Mouse (Mus musculus): ENCODE results near the gene Cd79b. TPM values are rescaled to one million over a fixed set of nuclear protein-coding genes. Genes with fewer than 3 reads are reported as not detected.
"Not testable (repeated sequence)": the region's sequence is repeated elsewhere in the genome, so short reads cannot be mapped to it uniquely, and the experiment has no call there.

The Cd79b gene
- 0.94 and 1.2 TPM in 2 replicates for polyA plus RNA-seq (2016; fragmentation: Nextera tagmentation; extraction: Ambion mirVana)

DNA sequence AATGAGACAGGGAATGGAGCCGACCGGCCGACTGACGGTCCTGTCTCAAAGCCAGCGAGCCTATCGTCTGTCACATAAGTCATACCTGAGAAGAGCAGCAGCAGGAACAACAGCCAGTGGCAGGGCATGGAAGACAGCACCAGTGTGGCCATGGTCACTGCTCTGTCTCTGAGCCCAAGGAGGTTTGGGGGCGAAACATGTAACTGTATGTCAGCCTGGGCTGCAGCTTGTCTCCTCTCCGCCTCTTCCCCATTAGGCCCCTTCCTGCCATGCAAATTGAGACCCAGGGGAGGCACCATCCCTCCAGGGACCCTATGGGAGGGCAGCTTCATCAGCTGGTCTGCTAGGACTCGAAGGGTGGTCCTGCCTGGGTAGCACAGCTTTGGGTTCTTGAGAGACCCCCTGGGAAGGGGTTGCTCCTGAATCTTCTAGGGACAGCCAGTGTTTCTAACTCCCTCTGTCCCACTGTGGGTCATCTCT lies at the start of gene Cd79b:
Gene Cd79b, minus strand, starts transcription at position 430 of the 480 bp plus-strand sequence.
- H3K9me3 ChIP-seq (replicated peaks): no peaks in the 10 kb centered on the region
- H3K9ac ChIP-seq: no peak within 1 kb of the TSS
- H3K27me3 ChIP-seq: no peaks in the 10 kb centered on the region
- no peaks in the 10 kb centered on the region for H3K36me3 ChIP-seq
- WGBS: 64% methylated on average over 9 of the region's 9 CpGs
- H3K4me1 ChIP-seq: 0 out of 2 replicates have a peak, but pooled peaks cover 12% of the 10 kb centered on the region
- ATAC-seq (ENCODE audit: low FRiP score): no peak
- H3K4me3 ChIP-seq: no peak within 1 kb of the TSS
- no peak within 1 kb of the TSS for H3K4me2 ChIP-seq (replicated peaks)
- H3K27ac ChIP-seq: no peak within 1 kb of the TSS

DNA sequence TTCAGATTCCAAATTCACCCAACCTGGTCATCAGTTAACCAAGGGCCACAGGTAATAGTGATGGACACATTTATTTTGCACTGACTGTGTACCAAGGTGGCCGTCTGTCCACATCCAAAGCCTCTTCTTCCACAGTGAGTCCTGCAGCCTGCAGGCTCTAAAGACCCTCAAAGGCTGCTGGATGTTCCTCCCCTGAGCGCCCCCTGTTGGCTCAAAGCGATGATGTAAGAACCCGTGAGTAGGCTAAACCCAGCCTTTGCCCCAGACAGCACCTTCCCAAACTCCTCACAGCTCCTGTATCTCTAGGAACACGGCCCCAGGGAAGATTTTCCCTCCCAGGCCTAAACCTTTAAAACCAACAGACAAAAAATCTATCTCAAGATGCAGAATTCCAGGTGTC lies 44.8 kb upstream of the Cd79b start:
- no peak for ATAC-seq (ENCODE audit: low FRiP score)

DNA sequence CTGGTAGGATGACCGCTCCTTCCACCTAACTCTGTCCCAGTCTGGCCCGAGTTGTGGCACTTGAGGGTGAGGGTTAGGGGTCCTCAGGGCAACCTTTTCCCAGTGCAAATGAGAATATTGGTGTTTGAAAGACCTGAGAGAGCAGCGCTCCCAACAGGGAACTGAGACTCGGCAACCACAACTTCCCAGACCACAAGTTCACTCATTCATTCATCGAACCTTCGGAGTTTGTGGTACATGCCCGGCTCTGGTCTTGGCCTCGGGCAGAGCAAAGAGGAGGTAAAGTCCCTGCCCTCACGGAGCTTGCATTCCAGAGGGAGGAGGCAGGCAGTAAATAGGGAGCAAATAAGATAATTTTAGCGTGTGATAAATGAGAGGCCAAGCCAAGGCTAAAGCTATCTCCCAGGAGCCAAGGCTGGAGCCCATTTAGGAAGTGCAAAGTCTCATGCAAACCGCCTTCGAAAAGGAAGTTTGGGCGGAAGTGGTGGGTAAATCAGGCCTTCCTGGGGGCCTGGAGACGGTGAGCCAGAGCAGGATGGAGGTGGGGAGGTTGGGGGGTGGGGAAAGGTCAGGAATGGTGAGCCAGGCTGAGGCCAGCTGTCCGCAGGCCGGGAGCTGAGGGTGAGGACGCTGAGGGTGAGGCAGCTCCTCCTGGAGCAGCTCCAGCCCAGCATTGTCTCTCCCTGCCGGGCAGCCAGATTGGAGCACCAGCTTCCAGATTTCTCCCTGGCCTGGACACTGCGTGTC lies 41.0 kb upstream of the Cd79b start:
- no peak for ATAC-seq (ENCODE audit: low FRiP score)
- Histone ChIP-seq H3K9me3 (replicated peaks) (no peaks in the 10 kb centered on the region), H3K9ac (no peak overlapping the region), H3K36me3 (no peaks in the 10 kb centered on the region), H3K27me3 (no peaks in the 10 kb centered on the region), H3K4me2 (replicated peaks) (no peak overlapping the region), H3K4me1 (peaks cover 4% of the 10 kb centered on the region; the same call in 1 of the 2 replicates), H3K27ac (no peak overlapping the region), H3K4me3 (no peak overlapping the region)
- WGBS: 70% methylated on average over 19 of the region's 19 CpGs

More for the DNA sequence above, 44.8 kb upstream of the Cd79b start:
- 26% methylated on average over 5 of the region's 5 CpGs for WGBS
- Histone ChIP-seq H3K27ac (no peak overlapping the region), H3K27me3 (no peaks in the 10 kb centered on the region), H3K4me2 (replicated peaks) (no peak overlapping the region), H3K9me3 (replicated peaks) (no peaks in the 10 kb centered on the region), H3K36me3 (no peaks in the 10 kb centered on the region), H3K9ac (no peak overlapping the region), H3K4me3 (no peak overlapping the region), H3K4me1 (no peaks in the 10 kb centered on the region)

DNA sequence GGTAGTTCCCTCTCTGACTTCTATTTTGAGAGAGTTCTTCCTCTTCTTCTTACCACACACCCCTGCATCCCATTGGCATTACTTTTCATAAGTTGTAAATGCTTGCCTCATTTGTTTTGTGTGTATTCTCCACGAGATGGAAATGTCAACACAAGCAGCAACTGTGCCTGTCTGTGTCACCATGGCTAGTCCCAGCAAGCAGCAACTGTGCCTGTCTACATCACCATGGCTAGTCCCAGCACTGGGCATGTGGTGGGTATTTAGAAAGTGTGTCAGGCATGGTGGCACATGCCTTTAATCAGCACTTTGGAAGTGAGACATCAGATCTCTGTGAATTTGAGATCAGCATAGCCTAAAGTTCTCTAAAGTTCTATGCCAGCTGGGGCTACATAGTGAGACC lies 39.6 kb upstream of the Cd79b start:
- no peak for ATAC-seq (ENCODE audit: low FRiP score)
- no peak overlapping the region for H3K4me3 ChIP-seq
- H3K9ac ChIP-seq: no peak overlapping the region
- no peaks in the 10 kb centered on the region for H3K36me3 ChIP-seq
- no peaks in the 10 kb centered on the region for H3K27me3 ChIP-seq
- 66% methylated on average over 1 of the region's 1 CpGs for WGBS
- no peak overlapping the region for H3K4me2 ChIP-seq (replicated peaks)
- peaks cover 4% of the 10 kb centered on the region; the same call in 1 of the 2 replicates for H3K4me1 ChIP-seq
- no peak overlapping the region for H3K27ac ChIP-seq
- no peaks in the 10 kb centered on the region for H3K9me3 ChIP-seq (replicated peaks)

DNA sequence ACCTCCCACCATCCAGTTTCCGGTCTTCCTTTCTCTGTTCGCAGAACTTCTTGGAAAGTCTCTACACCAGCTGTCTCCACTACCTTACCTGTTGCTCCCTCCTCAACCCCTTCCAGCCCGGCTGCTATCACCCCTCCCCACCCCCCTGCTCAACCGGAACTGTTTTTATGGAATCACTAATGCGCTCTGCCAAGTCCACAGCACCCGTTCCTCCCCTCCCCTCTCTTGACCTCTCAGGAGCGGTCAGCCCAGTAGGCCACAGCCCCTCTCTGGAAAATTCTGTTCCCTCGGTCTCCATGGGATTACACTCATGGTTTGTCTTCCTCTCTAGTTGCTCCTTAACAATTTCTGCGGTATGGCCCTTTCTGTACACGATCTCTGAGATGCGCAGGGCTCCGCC lies 38.6 kb upstream of the Cd79b start, which contains the start of gene Scn4a:
Gene Scn4a, minus strand, starts transcription at position 101 of the 400 bp plus-strand sequence.
- Histone ChIP-seq H3K4me3 (no peak within 1 kb of the TSS), H3K9me3 (replicated peaks) (no peaks in the 10 kb centered on the region), H3K27ac (no peak within 1 kb of the TSS), H3K4me2 (replicated peaks) (no peak within 1 kb of the TSS), H3K27me3 (no peaks in the 10 kb centered on the region), H3K9ac (no peak within 1 kb of the TSS), H3K4me1 (peaks cover 4% of the 10 kb centered on the region; the same call in 1 of the 2 replicates), H3K36me3 (no peaks in the 10 kb centered on the region)
- no peak for ATAC-seq (ENCODE audit: low FRiP score)
- 87% methylated on average over 12 of the region's 12 CpGs for WGBS

DNA sequence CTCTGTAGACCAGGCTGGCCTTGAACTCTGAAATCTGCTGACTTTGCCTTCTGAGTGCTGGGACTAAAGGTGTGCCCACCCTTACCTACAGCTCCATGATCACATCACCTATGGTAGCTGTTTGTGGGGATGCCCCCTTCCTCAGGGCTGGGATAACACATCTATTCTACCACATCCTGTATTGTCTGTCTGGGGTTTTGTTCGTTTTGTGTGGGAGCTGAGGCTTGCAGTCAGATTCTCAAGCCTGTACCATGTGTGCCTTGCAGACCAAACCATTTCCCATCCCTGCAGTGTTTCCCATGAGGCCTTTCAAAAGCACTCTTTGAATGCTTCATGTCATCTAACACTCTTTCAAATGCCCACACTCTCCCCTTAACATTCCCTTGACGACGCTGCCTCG lies 37.4 kb upstream of the Cd79b start:
- Histone ChIP-seq H3K9ac (no peak overlapping the region), H3K4me3 (no peak overlapping the region), H3K27ac (no peak overlapping the region), H3K9me3 (replicated peaks) (no peaks in the 10 kb centered on the region), H3K4me1 (peaks cover 4% of the 10 kb centered on the region; the same call in 1 of the 2 replicates), H3K4me2 (replicated peaks) (no peak overlapping the region), H3K27me3 (no peaks in the 10 kb centered on the region), H3K36me3 (no peaks in the 10 kb centered on the region)
- 71% methylated on average over 4 of the region's 4 CpGs for WGBS
- ATAC-seq (ENCODE audit: low FRiP score): no peak

DNA sequence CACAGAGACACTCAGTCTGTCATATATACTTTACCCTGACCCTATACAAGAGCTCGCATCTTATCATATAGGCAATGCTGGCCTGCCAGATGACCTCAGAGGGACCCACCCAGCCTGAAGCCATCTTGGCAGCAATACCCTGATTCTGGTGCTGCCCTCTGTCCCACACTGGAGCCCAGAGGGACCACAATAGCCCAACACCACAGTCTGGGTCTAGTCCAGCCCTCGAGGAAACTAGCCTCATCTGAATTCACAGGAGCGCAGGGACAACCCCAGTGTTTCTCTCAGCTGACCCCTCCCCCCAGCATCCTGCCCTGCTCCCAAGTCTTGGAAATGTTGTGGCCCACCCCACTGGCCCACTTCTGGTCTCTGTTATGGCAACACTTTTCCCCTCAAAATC lies 36.7 kb upstream of the Cd79b start:
- WGBS: 58% methylated on average over 3 of the region's 3 CpGs
- Histone ChIP-seq H3K4me1 (peaks cover 4% of the 10 kb centered on the region; the same call in 1 of the 2 replicates), H3K9me3 (replicated peaks) (no peaks in the 10 kb centered on the region), H3K27me3 (no peaks in the 10 kb centered on the region), H3K9ac (no peak overlapping the region), H3K27ac (no peak overlapping the region), H3K4me2 (replicated peaks) (no peak overlapping the region), H3K4me3 (no peak overlapping the region), H3K36me3 (no peaks in the 10 kb centered on the region)
- no peak for ATAC-seq (ENCODE audit: low FRiP score)

DNA sequence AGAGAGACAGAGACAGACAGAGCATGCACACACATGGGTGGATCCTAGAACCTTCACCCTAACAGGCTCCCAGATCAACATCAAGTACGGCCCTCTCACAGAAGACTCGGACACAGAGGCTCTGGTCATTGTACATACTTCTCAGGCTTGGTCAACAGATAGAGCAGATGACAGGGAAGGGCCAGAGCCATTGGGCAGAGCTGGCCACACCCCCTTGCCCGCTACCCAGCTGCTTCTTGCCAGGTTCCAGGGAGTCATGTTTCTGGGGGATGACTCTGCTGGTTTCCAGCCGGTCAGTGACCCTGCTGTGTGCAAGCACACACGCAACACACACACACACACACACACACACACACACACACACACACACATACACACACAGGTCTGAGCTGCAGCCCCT lies 36.3 kb upstream of the Cd79b start:
- no peak overlapping the region for H3K4me3 ChIP-seq
- no peaks in the 10 kb centered on the region for H3K9me3 ChIP-seq (replicated peaks)
- H3K27ac ChIP-seq: no peak overlapping the region
- peaks cover 4% of the 10 kb centered on the region; the same call in 1 of the 2 replicates for H3K4me1 ChIP-seq
- H3K9ac ChIP-seq: no peak overlapping the region
- no peak for ATAC-seq (ENCODE audit: low FRiP score)
- H3K27me3 ChIP-seq: no peaks in the 10 kb centered on the region
- H3K36me3 ChIP-seq: no peaks in the 10 kb centered on the region
- H3K4me2 ChIP-seq (replicated peaks): no peak overlapping the region
- WGBS: 64% methylated on average over 5 of the region's 5 CpGs

DNA sequence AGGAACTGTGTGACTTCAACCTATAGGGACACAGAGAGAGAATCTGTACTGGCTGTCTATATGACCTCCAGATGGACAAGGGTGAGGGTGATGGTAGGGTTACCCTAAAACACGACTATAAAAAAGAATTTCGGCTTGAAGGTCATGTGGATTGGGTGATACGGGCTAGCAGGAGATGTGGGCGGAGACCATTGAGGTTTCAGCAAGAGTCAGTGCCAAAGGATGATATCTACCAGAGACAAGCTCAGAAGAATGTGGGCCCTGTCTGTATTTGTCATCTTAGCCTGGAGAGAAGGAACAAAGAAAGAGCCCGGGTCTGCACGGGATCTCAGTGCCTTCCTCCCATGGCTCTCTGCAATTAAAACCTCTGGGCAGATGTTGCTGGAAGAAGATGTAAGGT lies 35.2 kb upstream of the Cd79b start:
- Histone ChIP-seq H3K36me3 (no peaks in the 10 kb centered on the region), H3K9ac (no peak overlapping the region), H3K27ac (no peak overlapping the region), H3K27me3 (no peaks in the 10 kb centered on the region), H3K4me3 (no peak overlapping the region), H3K4me1 (peaks cover 6% of the 10 kb centered on the region), H3K4me2 (replicated peaks) (no peak overlapping the region), H3K9me3 (replicated peaks) (no peaks in the 10 kb centered on the region)
- no peak for ATAC-seq (ENCODE audit: low FRiP score)
- 85% methylated on average over 6 of the region's 6 CpGs for WGBS

DNA sequence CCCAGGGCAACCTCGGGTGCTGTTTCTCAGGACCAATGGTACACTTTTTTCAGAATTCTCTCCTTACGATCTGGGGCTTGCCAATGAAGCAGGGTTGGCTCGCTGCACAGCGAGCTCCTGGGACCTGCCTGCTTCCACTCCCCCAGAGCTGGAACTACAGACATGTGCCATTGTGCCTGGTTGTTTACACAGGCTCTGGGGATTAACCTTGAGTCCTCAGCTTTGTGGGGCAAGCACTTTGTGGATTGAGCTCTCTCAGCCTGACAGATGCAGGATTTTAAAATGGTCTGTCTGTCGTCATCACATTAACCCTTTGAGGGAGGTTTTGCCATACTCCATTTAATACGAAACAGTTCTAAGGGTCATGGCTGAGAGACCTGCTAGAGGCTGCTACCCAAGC lies 30.3 kb upstream of the Cd79b start:
- H3K9ac ChIP-seq: no peak overlapping the region
- no peak overlapping the region for H3K27ac ChIP-seq
- 68% methylated on average over 6 of the region's 6 CpGs for WGBS
- no peaks in the 10 kb centered on the region for H3K9me3 ChIP-seq (replicated peaks)
- H3K4me3 ChIP-seq: no peak overlapping the region
- no peak for ATAC-seq (ENCODE audit: low FRiP score)
- H3K27me3 ChIP-seq: 0 out of 2 replicates have a peak, but pooled peaks cover 3% of the 10 kb centered on the region
- peaks cover 3% of the 10 kb centered on the region; the same call in 1 of the 2 replicates for H3K4me1 ChIP-seq
- H3K36me3 ChIP-seq: no peaks in the 10 kb centered on the region
- H3K4me2 ChIP-seq (replicated peaks): no peak overlapping the region

DNA sequence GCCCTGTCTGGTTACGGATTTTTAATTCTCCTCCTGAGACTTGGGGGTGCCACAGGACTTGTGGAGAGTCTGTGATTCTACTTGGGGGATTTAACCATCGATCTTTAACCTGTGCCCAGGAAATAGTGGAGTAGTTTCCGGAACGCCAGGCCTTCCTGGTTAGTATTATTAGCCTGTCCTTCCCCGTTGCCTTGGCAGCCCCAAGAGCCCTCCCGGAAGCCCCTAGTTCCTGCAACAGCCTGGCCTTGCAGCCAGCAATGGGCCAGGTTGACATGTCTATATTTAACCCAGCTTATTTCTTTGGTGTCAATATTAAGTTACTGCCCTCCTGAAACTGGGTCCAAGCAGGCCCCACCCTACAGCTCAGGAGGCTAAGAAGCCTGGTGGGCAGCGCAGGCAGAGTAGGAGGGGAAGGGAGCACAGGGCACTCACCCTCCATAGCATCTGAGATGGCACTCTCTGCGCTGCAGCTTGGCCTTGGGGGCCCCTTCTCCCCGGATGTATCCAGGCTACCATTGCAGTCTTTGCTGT lies 26.5 kb upstream of the Cd79b start:
- H3K27me3 ChIP-seq: 0 out of 2 replicates have a peak, but pooled peaks cover 3% of the 10 kb centered on the region
- no peaks in the 10 kb centered on the region for H3K9me3 ChIP-seq (replicated peaks)
- no peaks in the 10 kb centered on the region for H3K36me3 ChIP-seq
- H3K4me3 ChIP-seq: no peak overlapping the region
- H3K4me1 ChIP-seq: peaks cover 3% of the 10 kb centered on the region; the same call in 1 of the 2 replicates
- 87% methylated on average over 9 of the region's 9 CpGs for WGBS
- ATAC-seq (ENCODE audit: low FRiP score): no peak
- no peak overlapping the region for H3K4me2 ChIP-seq (replicated peaks)
- H3K27ac ChIP-seq: no peak overlapping the region
- H3K9ac ChIP-seq: no peak overlapping the region

DNA sequence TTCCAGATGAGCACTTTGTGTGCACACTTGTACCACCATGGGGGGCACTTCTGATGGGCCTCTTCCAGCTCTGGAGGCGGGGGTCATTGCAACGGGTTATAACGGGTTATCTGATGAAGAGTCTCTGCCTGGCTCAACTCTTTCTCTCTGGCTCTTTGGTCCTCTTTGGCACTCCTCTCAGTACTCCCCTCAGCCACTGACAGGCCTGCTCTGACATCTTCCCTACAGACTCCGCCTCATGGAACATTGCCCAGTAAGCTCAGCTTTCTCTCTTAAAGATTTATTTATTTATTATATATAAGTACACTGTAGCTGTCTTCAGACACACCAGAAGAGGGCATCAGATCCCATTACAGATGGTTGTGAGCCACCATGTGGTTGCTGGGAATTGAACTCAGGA lies 24.8 kb upstream of the Cd79b start:
- H3K4me1 ChIP-seq; H3K9ac ChIP-seq; H3K4me2 ChIP-seq (replicated peaks); H3K27me3 ChIP-seq; H3K36me3 ChIP-seq; ATAC-seq (ENCODE audit: low FRiP score); H3K4me3 ChIP-seq; H3K27ac ChIP-seq; H3K9me3 ChIP-seq (replicated peaks): not testable (repeated sequence)
- 93% methylated on average over 4 of the region's 4 CpGs for WGBS

Measured in hindbrain, embryonic 12.5 days (tissue).